Mouse (Mus musculus) C2C12 (cell line): Measurements from ENCODE around the gene Lrp10. TPM values are rescaled to one million over a fixed set of nuclear protein-coding genes. Genes with fewer than 3 reads are reported as not detected.

ENCODE experiments used
- H3K27me3 ChIP-seq: one replicate; pipeline ENCODE4 v1.6.1; 2011; ENCODE audit not compliant: control insufficient read depth, insufficient read depth, insufficient read length
- H3K36me3 ChIP-seq: one replicate; pipeline ENCODE4 v1.6.1; 2011; ENCODE audit not compliant: control insufficient read depth, insufficient read depth
- H3K4me3 ChIP-seq: one replicate; pipeline ENCODE4 v1.5.1; 2011; ENCODE audit warnings: mild to moderate bottlenecking, control low read depth; ENCODE audit not compliant: poor library complexity, insufficient read depth, severe bottlenecking
- H3K79me2 ChIP-seq: one replicate; pipeline ENCODE4 v1.6.1; 2011; ENCODE audit not compliant: control insufficient read depth, insufficient read depth
- H3K79me3 ChIP-seq: one replicate; pipeline ENCODE4 v1.6.1; 2011; ENCODE audit warnings: low read depth, control low read depth
- H3ac ChIP-seq: one replicate; pipeline ENCODE3; 2011; ENCODE audit warnings: low read depth; ENCODE audit not compliant: control insufficient read depth, insufficient read length
- CEBPB ChIP-seq: IDR thresholded peaks from one replicate; pipeline ENCODE4 v1.6.1; 2011; ENCODE audit warnings: low read depth, mild to moderate bottlenecking, control low read depth, moderate library complexity
- CTCF ChIP-seq: IDR thresholded peaks from one replicate; pipeline ENCODE4 v1.5.1; 2011; ENCODE audit not compliant: control insufficient read depth, insufficient read depth, insufficient read length
- FOSL1 ChIP-seq: IDR thresholded peaks from one replicate; pipeline ENCODE4 v1.8.0; 2011; ENCODE audit warnings: mild to moderate bottlenecking, low read length; ENCODE audit not compliant: poor library complexity, insufficient read depth, severe bottlenecking
- MAX ChIP-seq: IDR thresholded peaks from one replicate; pipeline ENCODE4 v1.6.1; 2011; ENCODE audit warnings: mild to moderate bottlenecking, control low read depth
- MYOD1 ChIP-seq: IDR thresholded peaks from one replicate; pipeline ENCODE4 v1.6.1; 2011; ENCODE audit warnings: low read depth; ENCODE audit not compliant: control insufficient read depth, insufficient read length
- MYOG ChIP-seq: IDR thresholded peaks from one replicate; pipeline ENCODE4 v1.6.1; 2011; ENCODE audit not compliant: control insufficient read depth, insufficient read length; ENCODE audit errors: extremely low read depth
- USF1 ChIP-seq: IDR thresholded peaks from one replicate; pipeline ENCODE4 v1.6.1; 2011; ENCODE audit warnings: low read depth, mild to moderate bottlenecking, control low read depth, moderate library complexity
- polyA plus RNA-seq: library from polyadenylated mRNA; unstranded; fragments of >200 nt; fragmentation: generic; extraction: Trizol; gene quantifications from one replicate; pipeline ENCODE4 v1.2.1, GENCODE M21; 2012; ENCODE audit warnings: missing spikeins

Gene Lrp10
- polyA plus RNA-seq, 1 experiment = 72.8 TPM

DNA sequence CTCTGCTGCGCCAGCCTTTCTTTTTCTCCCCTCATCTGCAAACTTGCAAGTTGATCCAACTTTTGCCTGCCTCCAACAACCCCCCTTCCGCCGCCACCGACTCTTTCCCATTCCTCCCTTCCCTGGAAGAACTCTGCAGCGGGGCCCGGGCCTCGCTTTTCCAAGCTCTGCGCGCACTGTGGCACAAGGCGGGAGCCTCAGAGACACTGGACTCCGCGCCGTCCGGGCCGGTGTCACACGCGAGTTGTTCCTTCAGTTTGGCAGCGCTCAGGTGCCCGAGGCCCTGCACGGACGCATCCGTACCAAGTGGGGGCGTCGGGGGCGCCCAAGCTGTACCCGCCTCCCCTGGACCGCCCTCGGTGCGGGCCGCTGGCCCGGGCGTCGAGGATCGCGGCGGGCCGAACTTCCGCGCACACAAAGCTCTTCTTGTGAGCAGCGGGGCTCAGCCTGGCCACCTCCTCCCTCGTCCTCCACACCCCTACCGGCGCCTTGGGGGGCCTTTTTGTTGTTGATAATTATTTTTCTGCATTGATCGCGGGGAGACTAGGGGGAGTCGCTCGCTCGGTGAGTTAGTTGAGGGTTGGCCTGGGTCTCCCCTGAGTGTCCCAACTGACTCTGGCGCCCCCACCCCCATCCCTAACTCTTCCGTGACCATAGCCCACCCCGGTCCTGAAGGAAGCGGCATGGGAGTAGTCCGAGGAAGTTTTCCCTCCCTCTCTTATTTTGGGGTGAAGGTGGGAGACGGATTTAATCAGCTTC lies 31.7 kb upstream of the Lrp10 start:
- TF ChIP-seq MAX (no peak), CTCF (peak; percentile 13)

GRCm38 (mm10) chr14:54432837-54433830 lies 30.8 kb upstream of the Lrp10 start:
- H3K36me3 ChIP-seq = peaks cover 48% of the 10 kb centered on the region

More for the DNA sequence above, 31.7 kb upstream of the Lrp10 start:
- Histone ChIP-seq H3K79me3 (peaks cover 45% of the 10 kb centered on the region), H3K4me3 (peak overlapping the region; percentile 89), H3K36me3 (peaks cover 45% of the 10 kb centered on the region), H3K79me2 (peaks cover 88% of the 10 kb centered on the region), H3K27me3 (no peaks in the 10 kb centered on the region), H3ac (peak overlapping the region; percentile 72)

DNA sequence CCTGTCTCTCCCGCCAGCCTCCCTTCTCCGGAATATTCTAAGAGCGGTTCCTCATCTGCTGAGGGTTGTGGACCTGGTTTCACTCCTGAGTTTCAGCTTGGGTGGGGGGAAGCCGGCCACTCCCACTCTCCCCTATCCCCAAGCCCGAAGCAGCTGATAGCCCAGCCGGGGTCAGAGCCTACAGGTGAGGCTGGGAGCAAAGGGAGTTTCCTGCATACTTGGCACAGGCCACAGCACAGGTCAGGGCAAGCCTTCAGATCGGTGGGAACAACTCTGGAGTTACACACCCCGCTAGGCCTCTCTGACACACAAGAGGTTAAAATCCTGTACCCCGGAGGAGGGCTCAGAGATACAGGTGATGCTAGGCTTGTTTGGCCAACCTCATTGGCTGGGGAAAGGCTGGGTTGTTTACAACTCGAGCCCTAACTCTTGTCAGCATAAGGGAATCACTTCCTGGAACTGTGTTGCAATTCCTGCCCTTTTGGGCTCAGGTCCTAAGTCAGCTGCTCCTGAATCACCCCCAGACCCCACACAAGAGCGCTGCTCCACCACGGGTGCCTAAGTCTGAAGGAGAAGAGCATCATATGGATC lies 29.9 kb upstream of the Lrp10 start:
- Histone ChIP-seq H3K79me3 (peaks cover 32% of the 10 kb centered on the region), H3ac (peak overlapping the region; percentile 43), H3K4me3 (peak overlapping the region; percentile 89), H3K36me3 (peaks cover 48% of the 10 kb centered on the region), H3K27me3 (no peaks in the 10 kb centered on the region), H3K79me2 (peaks cover 70% of the 10 kb centered on the region)
- no peak for TF ChIP-seq CTCF
- peak; percentile 48 for TF ChIP-seq CEBPB
- no peak for TF ChIP-seq MYOG

More at GRCm38 (mm10) chr14:54432837-54433830, 30.8 kb upstream of the Lrp10 start:
- Histone ChIP-seq H3K4me3 (peak overlapping the region; percentile 89), H3K27me3 (no peaks in the 10 kb centered on the region), H3K79me3 (peaks cover 37% of the 10 kb centered on the region), H3K79me2 (peaks cover 79% of the 10 kb centered on the region), H3ac (peak overlapping the region; percentile 72)
- TF ChIP-seq USF1 (no peak), CTCF (no peak), FOSL1 (no peak), MAX (peak; percentile 38)

- peaks cover 48% of the 10 kb centered on the region for H3K36me3 ChIP-seq
Measured at GRCm38 (mm10) chr14:54435194-54435918, 28.6 kb upstream of the Lrp10 start.

DNA sequence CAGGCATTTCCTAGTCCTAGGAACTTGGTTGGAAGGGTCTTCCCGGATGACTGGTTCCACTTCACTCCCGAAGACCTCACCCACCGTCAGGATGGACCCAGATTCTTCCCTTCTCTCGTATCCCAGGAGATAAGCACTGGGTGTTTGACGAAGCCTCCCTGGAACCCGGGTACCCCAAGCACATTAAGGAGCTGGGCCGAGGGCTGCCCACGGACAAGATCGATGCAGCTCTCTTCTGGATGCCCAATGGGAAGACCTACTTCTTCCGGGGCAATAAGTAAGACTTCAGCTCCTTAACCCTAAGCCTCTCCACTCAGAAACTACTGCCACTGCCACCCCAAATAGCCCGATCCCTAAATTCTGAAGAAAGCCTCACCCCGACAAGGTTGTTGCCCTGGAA lies 24.8 kb upstream of the Lrp10 start:
- Histone ChIP-seq H3K4me3 (no peak overlapping the region), H3K36me3 (peaks cover 48% of the 10 kb centered on the region), H3K27me3 (no peaks in the 10 kb centered on the region), H3K79me2 (peaks cover 26% of the 10 kb centered on the region), H3K79me3 (peaks cover 12% of the 10 kb centered on the region), H3ac (no peak overlapping the region)
- TF ChIP-seq MYOD1 (no peak), FOSL1 (no peak), USF1 (no peak), CTCF (no peak), CEBPB (no peak), MYOG (no peak), MAX (no peak)

More at GRCm38 (mm10) chr14:54435194-54435918, 28.6 kb upstream of the Lrp10 start:
- no peak overlapping the region for H3ac ChIP-seq
- peaks cover 61% of the 10 kb centered on the region for H3K79me2 ChIP-seq
- H3K4me3 ChIP-seq = no peak overlapping the region
- no peaks in the 10 kb centered on the region for H3K27me3 ChIP-seq
- peaks cover 32% of the 10 kb centered on the region for H3K79me3 ChIP-seq
- no peak for TF ChIP-seq CTCF
- TF ChIP-seq FOSL1 = peak; percentile 45
- no peak for TF ChIP-seq MAX
